Mouse (Mus musculus) heart, postnatal 36 days (tissue): ENCODE results near the gene Nhlrc3. TPM values are rescaled to one million over a fixed set of nuclear protein-coding genes. Genes with fewer than 3 reads are reported as not detected.

ENCODE experiments used
- total RNA-seq, 2 experiments: library from RNA; stranded (reverse); gene quantifications; 2 replicates each; pipeline ENCODE4 v1.2.3; 2021

Gene Nhlrc3
- total RNA-seq, 2 experiments from 2014 or later, result 5.5 to 6.6 TPM

Other genes starting within 250 kb of the Nhlrc3 start
- 10 to 100 TPM in 1 of 2 experiments, 1 to 10 TPM in 1; 7.6 to 11.0 TPM for gene Proser1, start 334 bp upstream of the Nhlrc3 start, total RNA-seq
- gene Stoml3, start 25.3 kb upstream of the Nhlrc3 start, total RNA-seq, result not detected
- 10 to 100 TPM in 1 of 2 experiments, 1 to 10 TPM in 1; 6.2 to 10.1 TPM for gene Frem2, start 194.0 kb upstream of the Nhlrc3 start, total RNA-seq